Mouse (Mus musculus) layer of hippocampus, postnatal 14 days (tissue): ENCODE data around the gene Shcbp1l. TPM values are rescaled to one million over a fixed set of nuclear protein-coding genes. Genes with fewer than 3 reads are reported as not detected.
"Not testable (repeated sequence)": the region's sequence is repeated elsewhere in the genome, so short reads cannot be mapped to it uniquely, and the experiment has no call there.

Experiments
- DNase-seq, 2 experiments: peaks; one replicate each; pipeline ENCODE4 v3.0.0; 2021 to 2022; ENCODE audit warnings: low spot score in 2 of 2, mixed read lengths in 1 of 2
- long read RNA-seq, 2 experiments: library from polyadenylated mRNA; stranded (forward); transcript quantifications; one replicate each; pipeline ENCODE4 v2.0.0; 2021
- total RNA-seq, 2 experiments: library from RNA; stranded (reverse); gene quantifications; 2 replicates each; pipeline ENCODE4 v1.2.3; 2021

Shcbp1l gene
- 1 to 10 TPM; 2.6 to 3.6 TPM for total RNA-seq
- long read RNA-seq, experiment 1, partial matches to known transcripts = 0 of 3 reads
- long read RNA-seq, experiment 1, other reads (novel, unspliced or antisense) = 3 of 3 reads
- long read RNA-seq, experiment 2, partial matches to known transcripts = 1 of 6 reads
- long read RNA-seq, experiment 2, other reads (novel, unspliced or antisense) = 5 of 6 reads

- peak; percentile 71 to 74 for DNase-seq
Observed at GRCm38 (mm10) chr1:153424770-153425584, at the start of gene Shcbp1l. TSS of gene Shcbp1l (plus strand) at chr1:153425162.

- no peak for DNase-seq
Observed at GRCm38 (mm10) chr1:153376446-153376845, 48.5 kb upstream of the Shcbp1l start.

GRCm38 (mm10) chr1:153378587-153378986 is 46.4 kb upstream of the Shcbp1l start:
- no peak for DNase-seq

- no peak for DNase-seq
Observed at GRCm38 (mm10) chr1:153379832-153380231, 45.1 kb upstream of the Shcbp1l start.

GRCm38 (mm10) chr1:153380746-153381282 is 44.1 kb upstream of the Shcbp1l start:
- DNase-seq = no peak

- DNase-seq = no peak
Observed at GRCm38 (mm10) chr1:153385081-153385480, 39.9 kb upstream of the Shcbp1l start.

- not testable (repeated sequence) for DNase-seq
Observed at GRCm38 (mm10) chr1:153385661-153386060, 39.3 kb upstream of the Shcbp1l start.

GRCm38 (mm10) chr1:153386271-153387069 is 38.5 kb upstream of the Shcbp1l start:
- DNase-seq = peak; percentile 67 to 81

- DNase-seq = not testable (repeated sequence)
Observed at GRCm38 (mm10) chr1:153395706-153396105, 29.3 kb upstream of the Shcbp1l start.

GRCm38 (mm10) chr1:153401765-153402164 is 23.2 kb upstream of the Shcbp1l start:
- peak; percentile 35 to 65 for DNase-seq

- not testable (repeated sequence) for DNase-seq
Observed at GRCm38 (mm10) chr1:153407641-153408040, 17.3 kb upstream of the Shcbp1l start.

- DNase-seq = not testable (repeated sequence)
Observed at GRCm38 (mm10) chr1:153408296-153408695, 16.7 kb upstream of the Shcbp1l start.

GRCm38 (mm10) chr1:153410915-153411314 is 14.0 kb upstream of the Shcbp1l start:
- not testable (repeated sequence) for DNase-seq

- no peak for DNase-seq
Observed at GRCm38 (mm10) chr1:153411723-153412122, 13.2 kb upstream of the Shcbp1l start.

- not testable (repeated sequence) for DNase-seq
Observed at GRCm38 (mm10) chr1:153412663-153413396, 12.1 kb upstream of the Shcbp1l start.

- DNase-seq = peak; percentile 69 to 77
Observed at GRCm38 (mm10) chr1:153413397-153414020, 11.5 kb upstream of the Shcbp1l start.

GRCm38 (mm10) chr1:153414114-153414723 is 10.7 kb upstream of the Shcbp1l start:
- DNase-seq = peak; percentile 68 to 81

- peak; percentile 21 to 62 for DNase-seq
Observed at GRCm38 (mm10) chr1:153414962-153415361, 10.0 kb upstream of the Shcbp1l start.

- not testable (repeated sequence) for DNase-seq
Observed at GRCm38 (mm10) chr1:153415742-153416141, 9.2 kb upstream of the Shcbp1l start.
